Mouse (Mus musculus): ENCODE measurements around the gene Btbd1.
"Not testable (repeated sequence)": the region's sequence is repeated elsewhere in the genome, so short reads cannot be mapped to it uniquely, and the experiment has no call there.

Gene Btbd1

GRCm38 (mm10) chr7:81849633-81850032, 20.4 kb upstream of the Btbd1 start:
- no peak for DNase-seq (ENCODE audit: low spot score in 2 of 2)

- no peak for DNase-seq (ENCODE audit: low spot score in 2 of 2)
Observed at GRCm38 (mm10) chr7:81849214-81849613, 20.0 kb upstream of the Btbd1 start.

DNA sequence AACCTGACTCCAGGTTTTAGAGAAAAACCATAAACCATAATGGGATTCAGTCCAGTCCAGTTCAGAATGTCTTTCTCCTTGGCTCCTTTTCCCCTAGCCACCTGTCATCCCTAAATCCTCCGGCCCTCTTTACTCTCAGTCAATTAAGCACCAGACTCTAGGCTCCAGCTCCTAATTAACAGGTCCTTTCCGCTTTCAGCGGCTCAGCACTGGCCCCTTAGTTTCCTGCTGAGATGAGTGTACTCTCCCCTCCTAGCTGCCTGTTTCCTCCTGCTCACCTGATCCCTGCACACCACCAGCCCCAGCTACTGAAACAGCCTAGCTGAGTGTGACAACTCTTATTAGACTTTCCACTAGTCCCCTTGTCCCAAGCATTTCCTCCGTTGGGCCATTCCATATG, 18.5 kb upstream of the Btbd1 start:
- no peak for DNase-seq (ENCODE audit: low spot score in 2 of 2)

DNA sequence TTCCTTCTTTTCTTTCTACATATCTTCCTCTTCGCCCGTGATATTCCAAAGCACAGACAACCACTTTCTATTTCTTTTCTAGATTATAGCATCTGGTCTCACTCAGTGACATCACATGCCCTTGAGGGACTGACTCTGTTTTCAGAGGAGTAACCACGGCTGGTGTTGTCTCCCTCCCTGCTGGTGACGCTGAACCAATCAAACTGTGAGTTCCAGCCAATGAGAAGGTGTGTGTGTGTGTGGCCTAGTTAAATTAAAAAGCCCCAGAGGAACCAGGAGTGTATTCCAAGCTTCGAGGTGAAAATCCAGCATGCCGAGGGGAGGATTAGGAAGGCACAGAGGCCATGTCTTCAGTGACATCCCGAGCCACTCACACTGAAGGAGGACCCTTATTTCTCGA, 17.8 kb upstream of the Btbd1 start:
- no peak for DNase-seq (ENCODE audit: low spot score in 2 of 2)

DNA sequence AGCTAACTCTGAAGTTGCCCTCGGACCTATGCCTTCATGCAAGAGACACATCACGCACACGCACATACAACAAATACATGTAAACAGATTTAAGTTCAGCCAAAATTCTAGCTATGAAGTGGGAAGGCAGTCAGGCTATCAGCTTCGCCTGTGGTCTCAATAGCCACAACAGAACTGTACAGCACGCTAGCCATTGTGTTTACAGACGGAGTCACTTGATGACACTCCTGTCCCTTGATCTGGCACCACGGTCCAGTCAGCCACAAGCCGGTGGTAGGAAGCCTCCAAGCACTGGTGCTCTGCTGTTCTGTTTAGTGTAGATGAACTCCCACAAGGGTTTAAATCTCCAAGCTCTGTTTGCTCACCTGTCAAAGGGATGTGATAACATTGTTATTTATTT, 16.8 kb upstream of the Btbd1 start:
- DNase-seq (ENCODE audit: low spot score in 2 of 2), result no peak

DNA sequence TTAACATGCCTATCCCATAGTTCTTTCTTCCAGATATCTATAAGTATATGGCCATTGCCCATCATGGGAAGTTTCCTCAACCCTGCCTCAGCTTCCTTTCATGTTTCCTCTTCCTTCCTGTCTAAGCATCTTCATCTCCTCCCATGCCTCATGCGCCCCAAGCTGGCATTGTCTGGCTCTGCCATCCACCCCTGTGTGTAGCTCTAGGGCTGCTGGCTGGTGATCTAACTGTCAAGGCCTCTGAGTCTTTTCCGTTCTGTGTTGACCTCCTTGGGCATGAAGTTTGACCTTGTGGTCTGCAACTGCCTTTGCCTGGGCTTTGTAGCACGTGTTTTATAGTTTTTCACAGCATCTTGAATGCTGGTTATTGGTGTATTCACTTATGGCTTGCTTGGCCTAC, 16.1 kb upstream of the Btbd1 start:
- DNase-seq (ENCODE audit: low spot score in 2 of 2), result no peak

DNA sequence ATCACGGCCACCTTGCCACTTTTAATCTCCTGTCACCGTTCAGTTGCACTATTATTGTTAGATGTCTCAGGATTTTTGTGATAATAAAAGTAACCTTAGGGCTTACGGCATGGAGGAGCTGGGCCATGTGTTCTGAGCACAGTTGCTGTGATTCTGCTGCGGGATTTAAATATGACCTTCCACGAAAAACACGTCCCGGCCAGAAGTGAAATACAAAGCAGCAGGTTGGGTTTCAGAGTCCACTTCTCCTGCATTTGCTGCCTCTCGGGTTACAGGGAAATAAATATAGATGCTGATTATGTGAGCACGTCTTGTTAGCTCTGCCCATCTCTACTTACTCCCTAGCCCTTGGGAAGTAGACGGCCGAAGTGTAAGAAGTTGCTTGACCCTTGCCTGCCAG, 15.6 kb upstream of the Btbd1 start:
- no peak for DNase-seq (ENCODE audit: low spot score in 2 of 2)

DNA sequence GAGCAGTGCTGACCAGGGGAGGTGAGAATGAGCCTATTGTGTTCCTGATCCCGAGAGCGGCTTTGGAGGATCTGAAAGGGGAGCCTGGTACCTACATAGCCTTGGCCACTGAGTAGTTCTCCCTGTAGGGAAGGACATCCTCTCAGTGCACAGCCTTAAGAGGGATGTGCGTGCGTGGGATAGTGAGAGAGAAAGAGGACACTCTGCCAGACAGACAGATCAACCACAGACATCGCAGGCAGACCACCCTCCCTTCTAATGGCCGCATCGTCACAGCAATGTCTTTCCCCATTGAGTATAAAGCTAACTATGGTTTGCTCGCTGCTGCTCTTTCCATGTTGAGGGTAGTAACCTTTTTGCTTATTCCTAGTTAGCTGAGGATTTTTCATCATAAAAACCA, 14.7 kb upstream of the Btbd1 start:
- DNase-seq (ENCODE audit: low spot score in 2 of 2), result no peak

DNA sequence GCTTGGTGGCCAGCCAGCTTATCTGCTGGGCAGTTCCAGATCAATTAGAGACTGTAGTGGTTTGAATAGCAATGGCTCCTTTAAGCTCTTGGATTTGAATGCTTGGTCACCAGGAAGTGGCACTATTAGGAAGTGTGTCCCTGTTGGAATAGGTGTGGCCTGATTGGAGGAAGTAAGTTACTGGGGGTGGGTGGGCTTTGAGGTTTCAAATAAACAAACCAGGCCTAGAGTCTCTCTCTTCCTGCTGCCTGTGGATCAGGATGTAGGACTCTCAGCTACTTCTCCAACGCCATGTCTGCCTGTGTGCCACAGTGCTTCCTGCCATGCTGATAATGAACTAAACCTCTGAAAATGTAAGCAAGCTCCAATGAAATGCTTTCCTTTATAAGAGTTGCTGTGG, 13.8 kb upstream of the Btbd1 start:
- DNase-seq (ENCODE audit: low spot score in 2 of 2), result no peak

GRCm38 (mm10) chr7:81842141-81842540, 12.9 kb upstream of the Btbd1 start:
- no peak for DNase-seq (ENCODE audit: low spot score in 2 of 2)

- no peak for DNase-seq (ENCODE audit: low spot score in 2 of 2)
Observed at GRCm38 (mm10) chr7:81841439-81841838, 12.2 kb upstream of the Btbd1 start.

GRCm38 (mm10) chr7:81840661-81841181, 11.5 kb upstream of the Btbd1 start:
- no peak for DNase-seq (ENCODE audit: low spot score in 2 of 2)

DNA sequence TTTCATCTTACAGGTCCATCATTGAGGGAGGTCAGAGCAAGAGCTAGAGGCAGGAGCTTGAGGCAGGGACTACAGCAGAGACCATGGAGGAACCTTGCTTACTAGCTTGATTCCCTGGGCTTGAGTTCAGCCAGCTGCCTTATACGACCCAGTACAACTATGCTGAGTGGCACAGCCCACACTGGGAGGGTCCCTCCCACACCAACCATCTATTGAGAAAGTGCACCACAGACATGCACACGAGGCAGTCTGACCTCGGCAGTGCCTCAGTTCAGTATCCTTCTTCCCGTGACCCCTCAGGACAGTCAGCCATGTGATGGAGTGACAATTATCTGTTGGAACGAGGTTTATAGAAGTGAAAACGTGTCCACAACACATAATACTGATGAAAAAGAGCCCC, 10.5 kb upstream of the Btbd1 start:
- DNase-seq (ENCODE audit: low spot score in 2 of 2), result no peak

- DNase-seq (ENCODE audit: low spot score in 2 of 2), result not testable (repeated sequence)
Observed at GRCm38 (mm10) chr7:81837771-81838170, 8.5 kb upstream of the Btbd1 start.

DNA sequence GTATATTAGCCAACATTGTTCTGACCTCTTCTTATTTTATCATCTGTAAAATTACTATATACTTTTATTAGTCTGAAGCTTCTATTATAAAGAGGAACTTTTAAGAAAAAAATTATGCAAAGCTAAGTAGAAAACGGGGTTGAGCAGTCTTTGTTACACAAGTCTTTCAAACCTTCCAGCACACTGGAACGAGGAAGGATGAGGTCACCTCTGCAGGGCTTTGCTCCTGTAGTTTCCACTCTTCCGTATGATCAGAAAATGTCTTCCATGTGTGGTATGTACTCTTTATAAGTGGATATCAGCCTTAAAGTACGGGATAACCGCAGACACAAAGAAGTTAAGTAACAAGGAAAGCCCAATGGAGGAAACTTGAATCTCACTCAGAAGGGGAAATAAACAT, 6.2 kb upstream of the Btbd1 start:
- DNase-seq (ENCODE audit: low spot score in 2 of 2), result no peak

GRCm38 (mm10) chr7:81834847-81835246, 5.6 kb upstream of the Btbd1 start:
- DNase-seq (ENCODE audit: low spot score in 2 of 2), result no peak

- DNase-seq (ENCODE audit: low spot score in 2 of 2), result peak; percentile 35 to 58
Observed at GRCm38 (mm10) chr7:81828681-81829378, 401 bp downstream of the Btbd1 start.

- no peak for DNase-seq (ENCODE audit: low spot score in 2 of 2)
Observed at GRCm38 (mm10) chr7:81827806-81828667, 1.2 kb downstream of the Btbd1 start.

GRCm38 (mm10) chr7:81825381-81825780, 3.9 kb downstream of the Btbd1 start:
- no peak for DNase-seq (ENCODE audit: low spot score in 2 of 2)

DNA sequence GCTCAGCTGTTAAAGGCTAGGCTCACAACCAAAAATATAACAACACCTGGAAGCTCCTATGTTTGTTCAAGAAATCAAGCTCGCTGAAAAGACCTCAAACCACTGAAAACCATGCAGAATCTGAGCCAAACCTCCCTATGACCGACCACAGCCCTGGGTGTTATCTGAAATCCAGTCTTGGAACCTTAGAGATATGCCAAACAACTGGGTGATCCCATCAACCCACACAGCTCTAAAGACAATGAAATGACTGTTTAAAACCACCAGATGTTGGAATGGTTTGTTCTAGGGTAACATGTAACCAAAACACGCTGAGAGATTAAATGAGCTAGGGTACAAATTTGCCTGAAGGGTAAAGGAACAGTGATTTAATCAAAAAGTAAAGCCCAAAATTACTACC, 4.3 kb downstream of the Btbd1 start:
- no peak for DNase-seq (ENCODE audit: low spot score in 2 of 2)

DNA sequence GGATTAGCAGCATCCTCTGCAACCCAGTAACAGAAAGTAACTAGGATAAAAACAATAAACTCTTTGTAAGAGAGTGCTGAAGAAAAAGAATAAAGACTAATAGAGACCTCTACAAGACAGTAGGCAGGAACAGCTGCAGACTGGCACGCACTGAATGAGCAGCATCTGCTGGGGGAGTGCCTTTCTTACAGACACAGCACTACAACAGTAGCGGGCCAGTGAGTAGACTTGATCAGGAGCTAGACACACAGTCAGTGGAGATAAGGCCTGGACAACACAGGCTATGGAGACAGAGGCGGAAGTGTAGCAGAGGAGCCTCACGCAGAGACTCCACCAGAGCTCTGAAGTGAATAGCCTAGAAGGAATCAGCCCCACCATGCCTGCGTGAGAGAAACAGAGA, 23.2 kb downstream of the Btbd1 start:
- no peak for DNase-seq (ENCODE audit: low spot score in 2 of 2)

DNA sequence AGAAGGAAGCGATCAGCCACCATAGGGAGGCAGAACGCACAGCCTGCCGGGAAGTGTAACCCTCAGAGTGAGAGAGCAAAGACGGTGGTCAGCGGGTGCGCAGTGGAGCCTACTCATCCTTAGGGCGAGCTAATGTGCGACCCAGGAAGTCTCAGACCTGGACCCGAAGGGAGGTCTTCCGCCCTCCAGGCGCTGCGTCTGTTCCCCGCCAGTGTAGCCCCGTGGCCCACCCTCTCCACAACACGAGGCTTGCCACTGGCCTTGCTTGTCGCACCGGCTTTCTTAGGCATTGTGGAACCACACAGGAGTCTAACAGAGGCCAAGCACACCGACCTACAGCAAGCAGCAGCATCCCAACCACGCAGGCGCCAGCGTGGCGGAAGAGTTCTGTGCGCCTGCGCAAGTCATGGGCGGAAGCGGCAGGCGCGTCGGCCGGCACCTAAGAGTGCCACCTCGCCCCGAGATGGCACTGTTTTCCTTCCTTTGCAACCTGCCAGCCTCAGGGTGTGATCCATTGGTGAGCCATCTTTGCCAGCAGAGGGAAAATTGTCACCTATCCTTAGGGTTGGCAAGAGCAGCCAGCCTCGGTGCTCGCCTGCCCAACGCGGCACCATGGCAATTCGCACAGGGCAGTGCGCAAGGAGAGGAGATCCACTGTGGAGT, 40.0 kb downstream of the Btbd1 start, which contains the start of gene 3110040N11Rik:
Gene 3110040N11Rik, minus strand, starts transcription at position 384 of the 663 bp plus-strand sequence.
- DNase-seq (ENCODE audit: low spot score in 2 of 2), result peak; percentile 71 to 79

Data from frontal cortex, postnatal 10 days (tissue).